Mouse (Mus musculus) limb, embryonic 11.5 days (tissue): ENCODE results near the gene Adm2. TPM values are rescaled to one million over a fixed set of nuclear protein-coding genes. Genes with fewer than 3 reads are reported as not detected.

Source experiments
- ATAC-seq: fragments of 200-750 bp; cut with Nextera tagmentation; 2 replicates; pipeline ENCODE4 v1.8.0; 2017; ENCODE audit warnings: low read depth; ENCODE audit not compliant: insufficient number of reproducible peaks, low FRiP score, low TSS enrichment
- DNase-seq: peaks from one replicate; pipeline ENCODE4 v3.0.0-alpha.2; 2015; ENCODE audit warnings: low spot score
- H3K27ac ChIP-seq: fragments of 300-500 bp; sonication (generic); replicated peaks from 2 replicates; pipeline ENCODE4 v1.5.1; 2014; ENCODE audit warnings: low read depth, mild to moderate bottlenecking, low read length
- H3K27me3 ChIP-seq: fragments of 300-500 bp; sonication (generic); 2 replicates; pipeline ENCODE4 v1.6.1; 2014; ENCODE audit warnings: mild to moderate bottlenecking, low read length, mixed read lengths; ENCODE audit not compliant: control insufficient read depth, insufficient read depth
- H3K36me3 ChIP-seq: fragments of 300-500 bp; sonication (generic); 2 replicates; pipeline ENCODE4 v1.6.1; 2014; ENCODE audit warnings: mild to moderate bottlenecking, low read length, moderate library complexity, mixed read lengths; ENCODE audit not compliant: control insufficient read depth, insufficient read depth
- H3K4me1 ChIP-seq: fragments of 300-500 bp; sonication (generic); 2 replicates; pipeline ENCODE4 v1.6.1; 2014; ENCODE audit warnings: low read length, mixed read lengths; ENCODE audit not compliant: control insufficient read depth, insufficient read depth
- H3K4me2 ChIP-seq: fragments of 300-500 bp; sonication (generic); 2 replicates; pipeline ENCODE4 v1.6.1; 2014; ENCODE audit warnings: low read depth, mild to moderate bottlenecking, moderate library complexity; ENCODE audit not compliant: severe bottlenecking
- H3K4me3 ChIP-seq: fragments of 300-500 bp; sonication (generic); 2 replicates; pipeline ENCODE4 v1.5.1; 2014; ENCODE audit warnings: low read depth, low read length
- H3K9ac ChIP-seq: fragments of 300-500 bp; sonication (generic); 2 replicates; pipeline ENCODE4 v1.6.1; 2014; ENCODE audit warnings: mild to moderate bottlenecking, low read length
- H3K9me3 ChIP-seq: fragments of 300-500 bp; sonication (generic); 2 replicates; pipeline ENCODE4 v1.6.1; 2016; ENCODE audit warnings: low read length; ENCODE audit not compliant: control insufficient read depth
- WGBS: fragments of 180-500 bp; shearing (Covaris S2); extraction: QIAGEN DNeasy Blood & Tissue Kit; methylation state at CpG from one replicate; pipeline ENCODE4 v1.1.7; 2014; 5-methylcytosine and 5-hydroxymethylcytosine counted together
- polyA plus RNA-seq: library from polyadenylated mRNA; unstranded; fragments of >200 nt; fragmentation: Nextera tagmentation; extraction: Ambion mirVana; gene quantifications from 2 replicates; pipeline ENCODE4 v1.2.1, GENCODE M21; 2014

Adm2 gene
- polyA plus RNA-seq, 1 experiment from 2014 or later, result not detected

GRCm38 (mm10) chr15:89300180-89300579 is 22.3 kb upstream of the Adm2 start:
- no peak for ATAC-seq
- 91% methylated on average over 13 of the region's 13 CpGs for WGBS
- no peaks in the 10 kb centered on the region for H3K4me1 ChIP-seq
- no peak overlapping the region for H3K4me2 ChIP-seq
- H3K9me3 ChIP-seq, result no peaks in the 10 kb centered on the region
- peaks cover 32% of the 10 kb centered on the region for H3K36me3 ChIP-seq
- no peak for DNase-seq
- no peak overlapping the region for H3K27ac ChIP-seq
- H3K4me3 ChIP-seq, result no peak overlapping the region
- H3K27me3 ChIP-seq, result no peaks in the 10 kb centered on the region
- H3K9ac ChIP-seq, result no peak overlapping the region

DNA sequence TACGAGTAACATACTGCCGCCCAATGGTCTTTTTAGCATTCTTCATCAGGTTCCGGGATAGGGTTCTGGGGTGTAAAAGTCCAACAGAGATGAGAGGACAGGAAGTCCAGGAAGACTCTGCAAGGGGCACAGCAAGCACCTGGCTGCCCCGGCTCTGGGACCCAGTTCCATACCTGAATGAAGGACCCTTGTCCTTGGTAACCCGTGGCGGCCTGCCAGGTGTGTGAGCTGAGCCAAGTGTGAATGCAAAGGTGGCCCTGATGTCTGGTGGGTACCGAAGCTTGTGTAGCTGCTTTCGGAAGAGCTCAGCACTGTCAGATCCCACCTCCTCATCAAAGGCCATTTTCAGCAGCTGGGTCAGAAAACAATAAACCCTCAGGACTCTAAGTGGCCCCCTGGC is 21.9 kb upstream of the Adm2 start:
- DNase-seq (no peak), ATAC-seq (no peak)
- WGBS, result 94% methylated on average over 8 of the region's 8 CpGs
- Histone ChIP-seq H3K4me2 (no peak overlapping the region), H3K9me3 (no peaks in the 10 kb centered on the region), H3K9ac (no peak overlapping the region), H3K4me3 (no peak overlapping the region), H3K27me3 (no peaks in the 10 kb centered on the region), H3K36me3 (peaks cover 34% of the 10 kb centered on the region), H3K27ac (no peak overlapping the region), H3K4me1 (no peaks in the 10 kb centered on the region)

DNA sequence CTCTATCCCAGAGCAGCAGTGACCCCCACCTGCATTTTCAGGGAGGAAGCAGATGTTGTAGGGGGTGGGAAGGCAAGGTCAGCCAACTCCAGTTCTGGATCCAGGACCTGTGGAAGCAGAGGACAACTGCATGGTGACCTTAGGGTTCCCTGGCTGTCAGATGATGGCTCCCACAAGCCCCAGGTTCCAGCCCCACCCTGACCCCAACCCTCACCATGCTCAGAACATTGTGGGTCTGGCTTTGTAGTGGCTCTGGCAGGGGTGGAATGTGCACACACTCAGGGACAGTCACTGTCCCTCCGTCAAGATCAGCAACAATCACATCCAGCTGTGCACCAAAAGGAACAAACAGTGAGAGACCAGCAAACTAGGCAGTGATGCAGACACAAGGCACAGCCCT is 16.6 kb upstream of the Adm2 start:
- WGBS, result 81% methylated on average over 1 of the region's 1 CpGs

GRCm38 (mm10) chr15:89307461-89307860 is 15.1 kb upstream of the Adm2 start:
- no peak overlapping the region for H3K27ac ChIP-seq
- no peaks in the 10 kb centered on the region for H3K27me3 ChIP-seq
- no peak overlapping the region for H3K4me3 ChIP-seq
- H3K9ac ChIP-seq, result no peak overlapping the region
- DNase-seq, result no peak
- ATAC-seq, result no peak
- H3K4me1 ChIP-seq, result no peaks in the 10 kb centered on the region
- peaks cover 12% of the 10 kb centered on the region; the same call in 1 of the 2 replicates for H3K36me3 ChIP-seq
- WGBS, result 92% methylated on average over 13 of the region's 13 CpGs
- H3K9me3 ChIP-seq, result no peaks in the 10 kb centered on the region
- no peak overlapping the region for H3K4me2 ChIP-seq

More for the DNA sequence above, 16.6 kb upstream of the Adm2 start:
- Histone ChIP-seq H3K27me3 (no peaks in the 10 kb centered on the region), H3K9ac (no peak overlapping the region), H3K4me1 (no peaks in the 10 kb centered on the region), H3K9me3 (no peaks in the 10 kb centered on the region), H3K36me3 (peaks cover 19% of the 10 kb centered on the region; the same call in 1 of the 2 replicates), H3K27ac (no peak overlapping the region), H3K4me2 (no peak overlapping the region), H3K4me3 (no peak overlapping the region)
- DNase-seq, result no peak
- ATAC-seq, result no peak

DNA sequence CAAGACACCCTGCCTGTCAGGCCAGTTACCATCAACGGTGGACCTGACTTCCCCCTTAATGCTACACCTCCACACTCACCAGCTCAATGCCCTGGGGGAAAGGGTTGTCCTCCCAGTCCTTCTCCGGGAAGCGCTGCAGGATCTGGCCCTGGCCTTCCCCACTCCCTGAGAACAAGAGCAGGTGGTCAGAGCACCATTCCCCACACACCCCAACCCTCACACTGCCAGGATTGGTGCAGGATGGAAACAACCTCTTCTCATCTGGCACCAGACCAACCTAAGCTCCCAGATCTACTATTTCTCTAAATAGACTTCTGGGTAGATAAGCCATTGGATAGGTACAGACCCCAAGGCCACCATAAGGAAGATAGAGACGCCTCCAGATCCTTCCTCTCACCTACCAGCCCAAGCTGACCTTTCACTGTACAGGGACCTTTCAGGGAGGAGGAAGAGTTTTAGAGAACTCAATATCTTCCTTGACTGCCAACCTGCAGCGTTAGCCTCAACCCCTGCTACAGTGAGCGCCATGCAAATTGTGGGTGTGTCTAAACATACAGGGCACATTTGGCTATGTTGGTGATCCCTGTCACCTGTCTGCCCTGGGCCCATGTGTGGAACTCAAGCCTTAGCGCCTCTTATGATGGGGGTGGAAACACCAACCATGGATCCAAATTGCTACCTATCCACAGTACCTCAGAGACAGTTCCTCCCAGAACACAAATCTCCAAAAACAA is 13.9 kb upstream of the Adm2 start:
- no peaks in the 10 kb centered on the region for H3K27me3 ChIP-seq
- 86% methylated on average over 7 of the region's 7 CpGs for WGBS
- peaks cover 10% of the 10 kb centered on the region; the same call in 1 of the 2 replicates for H3K36me3 ChIP-seq
- H3K4me2 ChIP-seq, result no peak overlapping the region
- H3K27ac ChIP-seq, result no peak overlapping the region
- no peak overlapping the region for H3K4me3 ChIP-seq
- ATAC-seq (no peak), DNase-seq (no peak)
- H3K9ac ChIP-seq, result no peak overlapping the region
- H3K9me3 ChIP-seq, result no peaks in the 10 kb centered on the region
- H3K4me1 ChIP-seq, result no peaks in the 10 kb centered on the region; the same call in none of the 2 replicates

- H3K4me2 ChIP-seq, result no peak overlapping the region
- H3K36me3 ChIP-seq, result peaks cover 5% of the 10 kb centered on the region; the same call in 1 of the 2 replicates
- H3K27me3 ChIP-seq, result no peaks in the 10 kb centered on the region
- ATAC-seq, result no peak
- DNase-seq, result no peak
- peaks cover 4% of the 10 kb centered on the region for H3K4me1 ChIP-seq
- H3K9ac ChIP-seq, result no peak overlapping the region
- WGBS, result 87% methylated on average over 6 of the region's 6 CpGs
- no peak overlapping the region for H3K4me3 ChIP-seq
- no peak overlapping the region for H3K27ac ChIP-seq
- H3K9me3 ChIP-seq, result no peaks in the 10 kb centered on the region
These were observed 12.5 kb upstream of the Adm2 start for GRCm38 (mm10) chr15:89309962-89310498.

GRCm38 (mm10) chr15:89313359-89313758 is 9.2 kb upstream of the Adm2 start:
- no peak overlapping the region for H3K27ac ChIP-seq
- no peak overlapping the region; the same call in 1 of the 2 replicates for H3K4me3 ChIP-seq
- no peaks in the 10 kb centered on the region for H3K36me3 ChIP-seq
- H3K4me2 ChIP-seq, result peak overlapping the region; percentile 0; the same call in 1 of the 2 replicates
- DNase-seq (no peak), ATAC-seq (no peak)
- 78% methylated on average over 4 of the region's 4 CpGs for WGBS
- no peaks in the 10 kb centered on the region for H3K9me3 ChIP-seq
- no peak overlapping the region for H3K9ac ChIP-seq
- no peaks in the 10 kb centered on the region for H3K27me3 ChIP-seq
- peaks cover 4% of the 10 kb centered on the region for H3K4me1 ChIP-seq

DNA sequence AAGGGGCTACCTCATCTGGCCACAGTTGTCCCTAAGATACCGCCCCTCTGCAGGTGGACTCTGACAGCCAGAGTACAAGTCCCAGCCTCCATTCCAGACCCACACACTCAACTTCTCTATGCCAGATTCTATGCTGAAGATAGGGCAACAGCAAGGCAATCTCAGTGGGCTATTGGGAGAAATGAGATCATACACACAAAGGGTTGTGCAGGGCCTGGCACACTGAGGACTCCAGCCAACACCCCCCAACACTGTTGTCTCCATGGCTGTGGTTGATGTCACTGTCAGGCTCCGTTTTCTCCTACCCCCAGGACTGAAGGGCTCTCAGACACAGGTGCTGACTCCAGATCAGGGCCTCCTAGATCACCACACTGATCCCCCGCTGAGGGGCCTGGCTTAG is 8.4 kb upstream of the Adm2 start:
- H3K4me3 ChIP-seq, result peak overlapping the region; percentile 96
- ATAC-seq (no peak), DNase-seq (no peak)
- H3K4me2 ChIP-seq, result peak overlapping the region; percentile 64
- H3K9ac ChIP-seq, result peak overlapping the region; percentile 91
- H3K27me3 ChIP-seq, result no peaks in the 10 kb centered on the region
- H3K9me3 ChIP-seq, result no peaks in the 10 kb centered on the region
- peaks cover 4% of the 10 kb centered on the region for H3K4me1 ChIP-seq
- 37% methylated on average over 3 of the region's 3 CpGs for WGBS
- H3K36me3 ChIP-seq, result no peaks in the 10 kb centered on the region
- no peak overlapping the region for H3K27ac ChIP-seq
